Mouse (Mus musculus): ENCODE results near the gene Slc25a33. TPM values are rescaled to one million over a fixed set of nuclear protein-coding genes. Genes with fewer than 3 reads are reported as not detected.

The Slc25a33 gene
- total and polyA plus RNA-seq, 2 experiments from 2014 or later: 12.5 to 29.7 TPM

- DNase-seq: no peak
- no peak for ATAC-seq
Observed at GRCm38 (mm10) chr4:149722104-149723020, 51.7 kb downstream of the Slc25a33 start.

GRCm38 (mm10) chr4:149721163-149721562, 52.9 kb downstream of the Slc25a33 start:
- H3K27me3 ChIP-seq (ENCODE audit: insufficient read depth, low read length): no peaks in the 10 kb centered on the region
- no peak overlapping the region for H3K4me2 ChIP-seq (ENCODE audit: low read depth)
- H3K27ac ChIP-seq (ENCODE audit: low read depth, low read length): no peak overlapping the region
- ATAC-seq (no peak), DNase-seq (no peak)
- H3K9me3 ChIP-seq (ENCODE audit: low read length): no peaks in the 10 kb centered on the region
- TF ChIP-seq CTCF (IDR thresholded peaks at IDR 0.05; ENCODE audit: low read depth): no peak
- 0 out of 2 replicates have a peak, but pooled peaks cover 2% of the 10 kb centered on the region for H3K4me1 ChIP-seq (ENCODE audit: insufficient read depth)
- peaks cover 62% of the 10 kb centered on the region for H3K36me3 ChIP-seq (ENCODE audit: insufficient read depth)
- no peak overlapping the region for H3K9ac ChIP-seq
- no peak overlapping the region for H3K4me3 ChIP-seq (ENCODE audit: low read depth, low read length)
- 85% methylated on average over 8 of the region's 8 CpGs for WGBS

More at GRCm38 (mm10) chr4:149722104-149723020, 51.7 kb downstream of the Slc25a33 start:
- H3K9ac ChIP-seq: no peak overlapping the region
- H3K4me3 ChIP-seq (ENCODE audit: low read depth, low read length): no peak overlapping the region
- no peaks in the 10 kb centered on the region for H3K9me3 ChIP-seq (ENCODE audit: low read length)
- WGBS: 81% methylated on average over 24 of the region's 24 CpGs
- TF ChIP-seq CTCF (IDR thresholded peaks at IDR 0.05; ENCODE audit: low read depth): no peak
- 0 out of 2 replicates have a peak, but pooled peaks cover 2% of the 10 kb centered on the region for H3K4me1 ChIP-seq (ENCODE audit: insufficient read depth)
- peaks cover 62% of the 10 kb centered on the region for H3K36me3 ChIP-seq (ENCODE audit: insufficient read depth)
- no peak overlapping the region for H3K4me2 ChIP-seq (ENCODE audit: low read depth)
- no peaks in the 10 kb centered on the region for H3K27me3 ChIP-seq (ENCODE audit: insufficient read depth, low read length)
- H3K27ac ChIP-seq (ENCODE audit: low read depth, low read length): no peak overlapping the region

DNA sequence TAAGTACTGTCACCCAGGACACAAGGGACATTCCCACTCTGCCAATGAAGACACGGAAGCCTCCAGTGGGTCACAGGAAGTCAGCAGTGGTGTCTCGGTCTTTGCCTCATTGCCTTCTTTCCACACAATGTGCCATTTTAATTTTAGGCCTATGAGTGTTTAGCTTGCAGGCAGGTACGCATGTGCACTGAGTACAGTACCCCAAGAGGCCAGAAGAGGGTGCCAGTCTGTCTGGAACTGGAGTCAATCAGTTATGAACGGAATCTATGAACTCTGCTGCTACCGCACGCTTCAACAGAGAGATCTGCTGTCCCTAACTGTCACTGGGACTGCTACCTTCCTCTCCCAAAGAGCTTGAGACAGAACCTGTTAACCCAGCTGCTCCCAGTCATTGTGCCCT, 54.4 kb downstream of the Slc25a33 start:
- no peak overlapping the region for H3K4me2 ChIP-seq (ENCODE audit: low read depth)
- no peaks in the 10 kb centered on the region for H3K27me3 ChIP-seq (ENCODE audit: insufficient read depth, low read length)
- WGBS: 71% methylated on average over 6 of the region's 6 CpGs
- ATAC-seq (peak; percentile 64; the same call in 1 of the 2 replicates), DNase-seq (peak; percentile 66)
- H3K9ac ChIP-seq: no peak overlapping the region
- peaks cover 70% of the 10 kb centered on the region for H3K36me3 ChIP-seq (ENCODE audit: insufficient read depth)
- no peak overlapping the region for H3K27ac ChIP-seq (ENCODE audit: low read depth, low read length)
- H3K9me3 ChIP-seq (ENCODE audit: low read length): no peaks in the 10 kb centered on the region
- H3K4me1 ChIP-seq (ENCODE audit: insufficient read depth): 0 out of 2 replicates have a peak, but pooled peaks cover 2% of the 10 kb centered on the region
- H3K4me3 ChIP-seq (ENCODE audit: low read depth, low read length): no peak overlapping the region
- TF ChIP-seq CTCF (IDR thresholded peaks at IDR 0.05; ENCODE audit: low read depth): peak; percentile 75

- no peak overlapping the region for H3K27ac ChIP-seq (ENCODE audit: low read depth, low read length)
- no peak for TF ChIP-seq CTCF (IDR thresholded peaks at IDR 0.05; ENCODE audit: low read depth)
- no peak overlapping the region for H3K9ac ChIP-seq
- no peaks in the 10 kb centered on the region for H3K27me3 ChIP-seq (ENCODE audit: insufficient read depth, low read length)
- no peak overlapping the region for H3K4me2 ChIP-seq (ENCODE audit: low read depth)
- H3K4me3 ChIP-seq (ENCODE audit: low read depth, low read length): no peak overlapping the region
- H3K36me3 ChIP-seq (ENCODE audit: insufficient read depth): peaks cover 50% of the 10 kb centered on the region
- no peaks in the 10 kb centered on the region for H3K4me1 ChIP-seq (ENCODE audit: insufficient read depth)
- DNase-seq (no peak), ATAC-seq (no peak)
- H3K9me3 ChIP-seq (ENCODE audit: low read length): no peaks in the 10 kb centered on the region
- WGBS: 87% methylated on average over 3 of the region's 3 CpGs
Observed at GRCm38 (mm10) chr4:149714542-149714941, 59.5 kb downstream of the Slc25a33 start.

DNA sequence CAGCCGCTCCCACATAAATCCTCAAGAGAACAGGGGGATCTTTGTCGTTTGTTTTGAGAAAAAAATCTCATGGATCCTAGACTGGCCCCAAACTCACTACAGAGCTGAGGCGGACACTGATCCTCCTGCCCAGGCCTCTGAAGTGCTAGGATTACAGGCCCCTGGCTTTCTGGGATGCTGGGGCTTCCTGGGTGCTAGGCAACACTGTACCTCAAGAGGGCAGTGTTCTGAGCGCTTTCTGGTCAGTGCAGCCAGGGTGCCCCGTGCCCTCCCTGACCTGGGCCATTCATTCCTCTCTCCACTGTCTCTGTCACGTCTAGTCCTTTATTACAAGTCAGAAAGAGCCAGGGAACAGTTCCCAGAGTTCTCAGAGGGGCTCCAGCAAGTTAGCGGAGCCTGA, 62.1 kb downstream of the Slc25a33 start:
- Histone ChIP-seq H3K36me3 (ENCODE audit: insufficient read depth) (peaks cover 26% of the 10 kb centered on the region), H3K4me3 (ENCODE audit: low read depth, low read length) (no peak overlapping the region), H3K27me3 (ENCODE audit: insufficient read depth, low read length) (no peaks in the 10 kb centered on the region), H3K4me2 (ENCODE audit: low read depth) (no peak overlapping the region), H3K9ac (no peak overlapping the region), H3K27ac (ENCODE audit: low read depth, low read length) (no peak overlapping the region), H3K4me1 (ENCODE audit: insufficient read depth) (no peaks in the 10 kb centered on the region), H3K9me3 (ENCODE audit: low read length) (no peaks in the 10 kb centered on the region)
- DNase-seq (peak; percentile 26), ATAC-seq (no peak)
- peak; percentile 69 for TF ChIP-seq CTCF (IDR thresholded peaks at IDR 0.05; ENCODE audit: low read depth)
- WGBS: 30% methylated on average over 7 of the region's 7 CpGs

- Histone ChIP-seq H3K9me3 (ENCODE audit: low read length) (no peaks in the 10 kb centered on the region), H3K4me3 (ENCODE audit: low read depth, low read length) (no peak overlapping the region), H3K4me2 (ENCODE audit: low read depth) (no peak overlapping the region), H3K27me3 (ENCODE audit: insufficient read depth, low read length) (no peaks in the 10 kb centered on the region), H3K27ac (ENCODE audit: low read depth, low read length) (no peak overlapping the region), H3K4me1 (ENCODE audit: insufficient read depth) (no peaks in the 10 kb centered on the region), H3K9ac (no peak overlapping the region), H3K36me3 (ENCODE audit: insufficient read depth) (peaks cover 21% of the 10 kb centered on the region)
- ATAC-seq (no peak), DNase-seq (no peak)
- 90% methylated on average over 5 of the region's 5 CpGs for WGBS
- no peak for TF ChIP-seq CTCF (IDR thresholded peaks at IDR 0.05; ENCODE audit: low read depth)
Observed at GRCm38 (mm10) chr4:149711485-149711884, 62.6 kb downstream of the Slc25a33 start.

GRCm38 (mm10) chr4:149710510-149710909, 63.6 kb downstream of the Slc25a33 start:
- WGBS: 19% methylated on average over 5 of the region's 5 CpGs

More at GRCm38 (mm10) chr4:149710510-149710909, 63.6 kb downstream of the Slc25a33 start:
- Histone ChIP-seq H3K27me3 (ENCODE audit: insufficient read depth, low read length) (no peaks in the 10 kb centered on the region), H3K27ac (ENCODE audit: low read depth, low read length) (no peak overlapping the region), H3K4me1 (ENCODE audit: insufficient read depth) (no peaks in the 10 kb centered on the region), H3K9me3 (ENCODE audit: low read length) (no peaks in the 10 kb centered on the region), H3K4me2 (ENCODE audit: low read depth) (no peak overlapping the region), H3K9ac (no peak overlapping the region), H3K36me3 (ENCODE audit: insufficient read depth) (peaks cover 11% of the 10 kb centered on the region; the same call in 1 of the 2 replicates), H3K4me3 (ENCODE audit: low read depth, low read length) (no peak overlapping the region)
- DNase-seq (no peak), ATAC-seq (peak; percentile 77)
- peak; percentile 68 for TF ChIP-seq CTCF (IDR thresholded peaks at IDR 0.05; ENCODE audit: low read depth)
